Mouse (Mus musculus) monocyte, adult 5-6 weeks (primary cell): ENCODE data around the gene Scamp3. TPM values are rescaled to one million over a fixed set of nuclear protein-coding genes. Genes with fewer than 3 reads are reported as not detected.
"Not testable (repeated sequence)": the region's sequence is repeated elsewhere in the genome, so short reads cannot be mapped to it uniquely, and the experiment has no call there.

Experiments used
- ATAC-seq: fragments of 153-309, 156-312 bp; replicated peaks from 2 replicates; pipeline ENCODE4 v1.8.0; 2017; ENCODE audit warnings: mild to moderate bottlenecking; ENCODE audit not compliant: low TSS enrichment, insufficient number of reproducible peaks, severe bottlenecking, poor library complexity, low FRiP score
- total RNA-seq: library from RNA; stranded (forward); fragments of 200-1000, 200-491, 200-594 nt; gene quantifications from 3 replicates; pipeline ENCODE4 v1.2.3, GENCODE M21; 2017

The Scamp3 gene
- total RNA-seq, 1 experiment from 2014 or later: 23.2 TPM

DNA sequence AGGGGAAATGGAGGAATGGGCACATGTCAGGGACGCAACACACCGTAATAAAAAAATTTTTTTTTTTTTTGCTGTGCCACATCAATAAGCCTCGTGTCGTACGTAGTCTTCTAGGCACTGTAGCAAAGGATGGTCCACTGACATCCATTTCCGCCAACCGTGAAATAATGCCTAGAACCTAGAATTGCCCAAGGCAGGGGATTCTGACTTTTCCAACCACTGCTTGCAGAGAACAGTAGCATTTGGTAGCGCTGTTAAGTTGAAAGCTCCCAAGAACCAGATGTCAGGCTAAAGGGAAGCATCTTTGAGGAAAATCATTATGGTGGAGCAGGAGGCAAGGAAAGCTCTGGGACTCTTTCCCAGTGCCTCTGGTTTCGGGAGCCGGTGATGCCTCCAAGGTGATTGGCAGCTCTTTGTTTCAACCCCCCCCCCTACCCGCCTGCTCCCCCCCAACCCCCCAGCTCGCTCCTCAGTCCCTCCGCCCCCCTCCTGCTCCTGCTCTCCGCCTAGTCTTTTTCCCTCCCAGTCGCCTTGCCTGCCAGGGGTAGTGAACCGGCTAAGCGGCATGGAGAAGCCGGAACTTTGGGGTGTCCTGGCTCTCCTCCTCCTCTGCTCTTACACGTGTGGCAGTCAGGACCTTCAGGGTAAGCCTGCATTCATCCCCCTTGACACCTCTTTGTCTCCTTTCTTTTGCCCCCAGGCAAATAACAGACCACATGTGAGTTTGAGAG is 37.6 kb downstream of the Scamp3 start, which contains the start of gene Thbs3:
Gene Thbs3 (plus strand): TSS at position 500 of the 731 bp plus-strand sequence.
- no peak for ATAC-seq

DNA sequence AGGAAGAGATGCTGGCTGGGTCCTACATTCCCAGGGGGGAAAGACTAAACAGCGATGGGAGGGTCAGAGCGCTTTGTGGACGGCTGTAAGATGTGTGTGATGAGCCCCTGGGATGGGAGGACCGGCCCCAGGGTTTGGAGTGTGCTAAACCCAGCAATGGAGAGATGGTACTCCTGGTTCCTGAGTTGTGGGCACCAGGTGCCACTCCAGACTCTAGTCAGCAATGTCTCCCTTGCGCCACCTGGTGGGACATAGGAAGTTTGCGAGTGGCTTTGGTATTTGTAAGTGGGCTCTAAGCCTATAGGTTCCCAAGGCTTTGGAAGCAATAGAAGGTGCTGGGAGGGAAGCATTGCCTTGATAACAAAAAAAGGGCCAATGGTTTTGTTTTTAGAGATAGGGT is 38.6 kb downstream of the Scamp3 start:
- peak; percentile 46 for ATAC-seq

DNA sequence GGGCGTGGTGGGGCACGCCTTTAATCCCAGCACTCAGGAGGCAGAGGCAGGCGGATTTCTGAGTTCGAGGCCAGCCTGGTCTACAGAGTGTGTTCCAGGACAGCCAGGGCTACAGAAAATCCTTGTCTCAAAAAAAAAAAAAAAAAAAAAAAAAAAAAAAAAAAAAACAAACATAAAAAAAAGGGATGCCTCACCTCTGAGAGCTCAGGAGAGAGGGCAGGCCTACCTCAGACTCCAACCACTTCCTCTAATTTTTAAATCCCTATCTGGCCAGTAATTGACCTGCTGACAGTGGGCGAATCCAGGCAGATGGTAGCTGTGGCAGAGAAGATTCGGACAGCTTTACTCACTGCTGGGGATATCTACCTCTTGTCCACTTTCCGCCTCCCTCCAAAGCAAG is 39.1 kb downstream of the Scamp3 start:
- not testable (repeated sequence) for ATAC-seq

DNA sequence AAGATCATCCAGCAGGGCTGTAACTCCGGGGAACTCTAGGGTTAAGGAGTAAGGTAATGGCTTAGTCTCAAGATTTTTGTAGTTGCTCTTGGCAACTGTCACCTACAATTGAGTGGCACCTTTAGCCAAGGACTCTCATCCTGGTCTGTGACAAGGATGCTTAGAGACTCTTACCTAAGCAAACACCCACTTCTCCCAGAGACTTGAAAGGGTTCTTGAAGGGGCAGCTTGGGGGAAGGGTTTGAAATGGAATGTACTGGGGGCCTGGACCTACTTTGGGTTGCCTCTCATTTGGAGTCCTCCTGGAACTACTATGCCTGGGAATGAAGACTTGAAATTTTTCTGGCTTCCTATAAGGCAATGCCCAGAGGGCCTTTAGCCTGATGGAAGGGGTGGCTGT is 41.0 kb downstream of the Scamp3 start:
- no peak for ATAC-seq

DNA sequence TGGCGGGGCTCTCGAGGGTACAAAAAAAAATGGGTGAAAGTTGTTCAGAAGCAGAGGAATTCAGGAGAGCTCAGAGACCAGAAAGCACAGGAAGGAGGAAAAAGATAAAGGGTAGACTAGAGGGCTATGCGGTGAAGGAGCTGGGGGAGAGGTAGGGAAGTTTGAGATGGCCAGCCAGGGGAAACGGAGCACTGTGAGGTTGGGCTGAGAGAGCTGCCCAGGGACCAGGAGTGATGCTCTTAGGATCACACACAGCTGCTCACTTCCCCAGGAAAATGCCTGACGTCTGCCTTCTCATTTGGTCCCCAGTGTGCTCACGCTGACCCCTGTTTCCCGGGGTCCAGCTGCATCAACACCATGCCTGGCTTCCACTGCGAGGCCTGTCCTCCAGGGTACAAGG is 42.3 kb downstream of the Scamp3 start:
- ATAC-seq: no peak

DNA sequence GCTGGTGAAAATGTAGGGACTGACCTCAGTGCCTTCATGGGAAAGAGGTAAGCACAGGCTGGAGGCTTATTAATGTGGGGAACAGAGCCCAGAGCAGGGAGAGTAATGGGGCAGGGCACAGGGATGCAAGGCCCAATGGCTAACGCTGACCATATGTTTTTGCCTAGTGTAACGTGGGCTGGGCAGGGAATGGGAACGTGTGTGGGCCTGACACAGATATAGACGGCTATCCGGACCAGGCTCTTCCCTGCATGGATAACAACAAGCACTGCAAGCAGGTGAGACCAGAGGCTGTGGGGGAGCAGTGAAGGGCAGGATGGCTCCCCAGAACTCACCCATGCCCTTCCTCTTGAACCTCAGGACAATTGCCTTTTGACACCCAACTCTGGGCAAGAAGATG is 43.9 kb downstream of the Scamp3 start:
- no peak for ATAC-seq

DNA sequence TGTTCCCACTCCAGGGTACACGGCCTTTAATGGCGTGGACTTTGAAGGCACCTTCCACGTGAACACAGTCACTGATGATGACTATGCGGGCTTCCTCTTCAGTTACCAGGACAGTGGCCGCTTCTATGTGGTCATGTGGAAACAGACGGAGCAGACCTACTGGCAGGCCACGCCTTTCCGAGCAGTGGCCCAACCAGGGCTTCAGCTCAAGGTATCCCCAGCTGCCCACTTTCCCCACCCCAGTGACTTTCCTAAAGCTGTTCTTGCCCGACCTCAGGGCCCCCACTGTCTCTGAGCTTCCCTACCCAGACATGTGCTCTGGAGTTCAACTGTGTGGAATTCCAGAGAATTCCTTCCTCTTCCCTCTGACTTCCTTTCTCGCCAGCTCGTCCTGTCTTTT is 47.5 kb downstream of the Scamp3 start:
- no peak for ATAC-seq

DNA sequence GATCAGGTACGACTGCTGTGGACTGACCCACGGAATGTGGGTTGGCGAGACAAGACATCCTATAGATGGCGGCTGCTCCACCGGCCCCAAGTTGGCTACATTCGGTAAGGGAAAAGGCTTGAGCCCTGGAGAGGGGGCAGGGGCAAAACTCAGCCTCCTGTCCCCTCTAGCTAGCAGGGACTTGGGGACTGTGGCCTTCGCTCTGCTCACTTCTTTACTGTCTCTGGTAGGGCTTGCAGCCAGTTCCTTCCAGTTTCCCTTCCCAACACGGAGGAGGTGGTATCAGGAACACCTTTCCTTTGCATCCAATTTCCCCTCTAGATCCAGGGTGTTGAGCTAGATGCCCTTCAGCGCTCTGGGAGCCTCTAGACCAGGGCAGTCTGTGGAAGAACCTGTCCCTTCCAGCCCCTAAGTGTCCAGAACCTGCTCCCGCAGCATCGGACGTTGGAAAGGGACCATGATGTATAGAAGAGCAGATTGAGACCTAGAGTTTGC is 48.1 kb downstream of the Scamp3 start:
- ATAC-seq: no peak

DNA sequence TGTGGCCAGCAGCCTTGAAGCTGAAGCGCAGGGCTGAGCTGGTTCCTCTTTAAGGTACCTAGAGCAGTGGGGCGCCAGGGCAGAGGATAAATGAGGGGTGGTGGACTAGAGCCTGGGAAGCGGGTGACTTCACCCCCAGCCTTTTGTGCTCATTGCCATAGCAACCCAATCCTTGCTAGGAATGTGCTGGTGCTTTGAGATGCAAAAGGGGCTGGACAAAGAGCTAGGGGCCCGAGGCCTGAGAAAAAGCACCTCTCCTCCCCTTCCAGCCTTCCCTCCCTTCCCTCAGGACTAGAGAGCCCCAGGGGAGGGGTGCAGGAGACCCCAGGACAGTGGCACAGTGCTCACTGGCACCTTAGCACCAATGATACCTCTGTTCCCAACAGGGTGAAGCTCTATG is 48.6 kb downstream of the Scamp3 start:
- no peak for ATAC-seq

DNA sequence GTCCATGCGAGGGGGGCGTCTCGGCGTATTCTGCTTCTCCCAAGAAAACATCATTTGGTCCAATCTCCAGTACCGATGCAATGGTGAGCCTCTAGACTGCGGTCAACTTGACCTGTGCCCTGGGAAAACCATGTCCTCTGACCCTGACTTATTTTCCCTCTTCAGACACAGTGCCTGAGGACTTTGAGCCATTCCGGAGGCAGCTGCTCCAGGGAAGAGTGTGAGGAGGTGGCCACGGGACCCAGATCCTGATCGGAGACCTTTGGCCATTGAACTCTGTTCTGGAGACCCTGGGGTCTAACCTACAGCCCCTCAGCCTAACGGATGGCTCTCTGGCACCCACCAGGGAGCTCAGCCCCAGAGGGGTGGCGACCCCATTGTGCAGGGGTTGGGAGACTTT is 49.1 kb downstream of the Scamp3 start:
- ATAC-seq: no peak

DNA sequence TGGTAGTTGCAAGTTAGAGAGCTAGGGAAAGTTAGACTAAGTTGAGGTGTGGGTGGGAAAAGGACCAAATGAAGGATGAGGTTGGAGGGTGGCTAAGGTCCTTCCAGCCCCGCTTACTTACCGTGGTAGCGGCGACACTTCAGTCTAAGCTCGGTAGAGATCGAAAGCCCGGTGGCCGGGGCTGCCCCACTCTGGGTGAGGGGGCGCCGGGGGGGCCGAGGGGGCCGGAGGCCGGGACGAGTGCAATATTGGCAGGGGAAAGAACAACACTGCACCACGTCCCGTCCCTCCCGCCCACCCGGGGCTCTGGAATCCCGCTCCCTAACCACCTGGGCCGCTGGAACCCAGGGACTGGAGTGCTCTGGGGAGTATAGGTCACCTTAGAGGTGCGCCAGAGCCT is 49.6 kb downstream of the Scamp3 start, which contains the start of gene Mtx1:
Gene Mtx1 (minus strand): TSS at position 189 of the 400 bp plus-strand sequence.
- ATAC-seq: no peak

DNA sequence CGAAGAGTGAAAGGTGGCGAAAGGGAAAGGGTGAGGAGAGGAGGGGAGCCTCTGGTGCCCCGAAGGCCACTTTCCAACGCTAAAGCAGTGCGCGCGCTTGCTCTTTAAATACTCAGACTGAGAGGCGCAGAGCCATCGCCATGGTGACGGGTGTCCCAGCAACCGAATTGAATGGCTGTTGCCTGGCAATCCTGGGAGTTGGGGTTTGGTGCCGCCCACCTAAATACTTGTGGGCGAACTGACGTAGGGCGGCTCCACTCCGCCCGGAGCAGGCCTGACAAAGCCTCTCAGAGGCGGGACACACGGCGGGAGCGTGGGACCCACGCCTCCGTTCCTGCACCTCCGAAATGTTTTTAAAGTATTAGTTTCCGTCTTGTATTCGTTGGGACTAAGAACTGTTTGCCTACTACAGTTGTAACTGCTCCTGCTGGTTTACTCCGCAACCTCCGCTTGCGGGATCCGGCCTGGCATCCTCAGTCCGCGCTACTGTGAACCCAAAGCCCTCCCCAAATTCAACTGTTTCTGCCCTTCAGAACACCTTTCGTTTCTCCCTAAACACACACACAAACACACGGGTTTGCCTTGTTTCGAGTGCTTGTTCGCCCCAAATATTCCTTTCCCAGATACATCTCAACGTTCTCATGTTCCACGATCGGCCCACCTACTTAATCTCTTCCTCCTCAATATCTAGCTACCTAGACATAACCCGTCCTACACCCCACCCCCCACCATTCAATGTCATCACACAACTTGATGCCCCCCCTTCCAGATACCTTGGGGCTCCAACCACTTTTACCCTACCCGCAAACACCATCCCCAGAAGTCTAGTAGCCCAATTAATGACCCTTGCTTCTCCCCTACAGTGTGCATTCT is 50.3 kb downstream of the Scamp3 start:
- peak; percentile 19; the same call in 1 of the 2 replicates for ATAC-seq

DNA sequence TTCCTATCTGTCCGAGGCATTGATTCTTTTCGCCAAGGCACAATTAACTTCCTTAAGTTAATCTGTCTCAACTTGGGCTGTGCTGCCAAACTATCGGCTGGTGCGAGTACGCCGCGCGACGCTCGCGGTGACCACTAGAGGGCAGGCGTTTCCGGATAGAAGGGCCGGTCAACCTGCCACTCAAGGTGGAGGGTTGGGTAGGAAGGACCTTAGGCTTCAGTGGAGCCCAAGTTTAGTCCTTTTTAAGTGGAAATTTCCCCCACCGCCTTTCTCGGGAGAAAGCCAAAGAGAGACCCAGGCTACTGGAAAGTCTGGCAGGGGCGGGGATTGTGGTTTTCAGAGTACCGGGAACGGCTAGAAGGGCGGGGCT is 50.9 kb downstream of the Scamp3 start:
- peak; percentile 65 for ATAC-seq

DNA sequence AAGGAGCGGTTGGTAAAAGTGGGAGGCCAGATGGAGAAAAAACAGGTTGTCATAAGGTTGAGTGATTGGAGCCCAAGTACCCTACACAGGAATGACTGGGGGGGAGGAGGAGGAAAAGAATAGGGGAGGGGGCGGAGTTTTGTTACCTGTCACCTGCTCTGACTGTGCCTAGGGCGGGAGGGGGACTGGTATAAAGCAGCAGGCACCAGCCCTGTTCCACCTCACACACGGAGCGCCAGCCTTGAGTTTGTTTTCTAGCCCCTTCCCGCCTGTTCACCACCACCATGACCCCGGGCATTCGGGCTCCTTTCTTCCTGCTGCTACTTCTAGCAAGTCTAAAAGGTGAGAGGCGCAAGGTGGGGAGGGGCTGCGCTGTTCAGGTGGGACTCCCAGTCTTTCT is 51.6 kb downstream of the Scamp3 start, which contains the start of gene Muc1:
Gene Muc1 (plus strand): TSS at position 222 of the 400 bp plus-strand sequence.
- no peak for ATAC-seq

DNA sequence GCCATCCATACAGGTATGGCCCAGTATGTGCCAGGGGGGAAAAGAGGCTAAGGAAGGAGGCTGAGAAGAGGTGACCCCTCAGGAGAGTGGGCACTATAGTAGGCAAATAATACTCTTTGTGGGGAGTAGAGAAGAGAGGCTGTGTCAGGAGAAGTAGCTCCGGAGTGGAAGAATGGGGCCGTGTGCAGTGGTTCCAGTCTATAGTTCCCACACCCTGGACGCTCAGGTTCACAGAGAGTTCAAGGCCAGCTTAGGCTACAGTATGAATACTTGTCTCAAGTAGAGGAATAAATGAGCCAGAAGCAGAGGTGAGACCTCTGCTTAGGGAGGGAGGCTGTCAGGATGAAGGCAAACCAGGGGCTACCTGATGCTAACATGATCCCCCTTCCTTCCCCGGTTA is 52.0 kb downstream of the Scamp3 start:
- no peak for ATAC-seq

DNA sequence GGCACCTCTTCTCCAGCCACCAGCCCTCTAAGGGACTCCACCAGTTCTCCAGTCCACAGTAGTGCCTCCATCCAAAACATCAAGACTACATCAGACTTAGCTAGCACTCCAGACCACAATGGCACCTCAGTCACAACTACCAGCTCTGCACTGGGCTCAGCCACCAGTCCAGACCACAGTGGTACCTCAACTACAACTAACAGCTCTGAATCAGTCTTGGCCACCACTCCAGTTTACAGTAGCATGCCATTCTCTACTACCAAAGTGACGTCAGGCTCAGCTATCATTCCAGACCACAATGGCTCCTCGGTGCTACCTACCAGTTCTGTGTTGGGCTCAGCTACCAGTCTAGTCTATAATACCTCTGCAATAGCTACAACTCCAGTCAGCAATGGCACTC is 53.3 kb downstream of the Scamp3 start:
- ATAC-seq: no peak

DNA sequence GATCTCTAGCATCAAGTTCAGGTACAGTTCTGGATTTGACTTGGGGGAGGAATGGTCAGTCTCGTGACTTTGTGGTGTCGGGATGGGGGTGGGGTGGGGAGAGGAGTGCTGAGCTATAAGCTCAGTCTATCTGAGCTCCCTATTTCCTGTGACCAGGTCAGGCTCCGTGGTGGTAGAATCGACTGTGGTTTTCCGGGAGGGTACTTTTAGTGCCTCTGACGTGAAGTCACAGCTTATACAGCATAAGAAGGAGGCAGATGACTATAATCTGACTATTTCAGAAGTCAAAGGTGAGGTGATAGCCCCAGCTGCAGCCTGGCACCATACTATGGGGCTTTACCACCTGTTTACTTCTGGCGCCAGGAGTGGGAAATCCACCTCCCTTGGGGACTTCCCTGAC is 54.1 kb downstream of the Scamp3 start:
- no peak for ATAC-seq

DNA sequence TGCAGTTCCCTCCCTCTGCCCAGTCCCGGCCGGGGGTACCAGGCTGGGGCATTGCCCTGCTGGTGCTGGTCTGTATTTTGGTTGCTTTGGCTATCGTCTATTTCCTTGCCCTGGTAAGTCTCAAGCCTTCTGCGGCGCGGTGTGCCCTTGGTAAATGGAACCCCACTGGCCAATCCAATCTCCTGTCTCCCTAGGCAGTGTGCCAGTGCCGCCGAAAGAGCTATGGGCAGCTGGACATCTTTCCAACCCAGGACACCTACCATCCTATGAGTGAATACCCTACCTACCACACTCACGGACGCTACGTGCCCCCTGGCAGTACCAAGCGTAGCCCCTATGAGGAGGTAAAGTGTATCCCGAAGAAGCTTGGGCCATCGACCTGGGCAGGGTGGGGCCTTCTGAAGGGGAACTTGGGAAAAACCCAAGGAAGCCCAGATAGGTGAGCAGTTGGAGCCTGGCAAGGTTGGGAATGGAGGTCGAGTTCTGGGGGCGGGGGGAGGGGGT is 54.6 kb downstream of the Scamp3 start:
- ATAC-seq: no peak
